Mouse (Mus musculus): ENCODE data around the gene Actr8.

DNA sequence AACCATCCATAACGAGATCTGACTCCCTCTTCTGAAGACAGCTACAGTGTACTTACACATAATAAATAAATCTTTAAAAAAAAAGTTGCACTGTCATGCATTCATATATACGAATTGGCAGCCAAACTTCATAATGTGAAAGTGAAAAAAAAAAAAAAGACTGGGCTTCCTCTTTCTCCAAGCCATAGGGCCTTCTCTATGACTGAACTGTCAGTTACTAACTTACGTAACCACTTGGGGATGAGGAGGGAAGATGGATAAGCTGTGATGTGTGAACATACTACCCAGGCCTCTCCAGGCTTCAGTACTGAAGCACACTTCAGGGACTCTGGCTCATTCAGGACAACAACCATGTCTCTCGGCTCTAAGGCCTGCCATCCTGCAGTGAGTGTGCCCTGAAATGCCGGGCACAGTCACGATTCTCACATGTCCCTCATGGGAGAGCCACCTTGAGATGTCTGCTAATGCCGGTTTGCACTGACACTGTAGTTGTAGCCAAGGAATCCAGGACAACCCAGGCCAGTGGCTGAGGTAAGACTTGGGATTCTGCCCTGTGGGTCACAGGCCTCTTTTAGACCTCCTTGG is 65.3 kb downstream of the Actr8 start:
- TF ChIP-seq CTCF (IDR thresholded peaks at IDR 0.05): no peak
- TF ChIP-seq POLR2A (IDR thresholded peaks at IDR 0.05; ENCODE audit: insufficient read depth, low read depth, low read length): no peak

All from heart, adult 2 months (tissue).